Comparison of ENCODE assay signal across 8 mouse cellular contexts in genomic region chr12:111038231-111038975, GRCm38 (mm10). TPM values are rescaled to one million over a fixed set of nuclear protein-coding genes. Genes with fewer than 3 reads are reported as not detected.
DNase-seq lines count a peak whose midpoint lies in the region; ATAC-seq and TF ChIP-seq lines count a peak whose summit lies in the region.

No protein-coding gene starts in this region.

- no peaks in the 10 kb centered on the region for H3K27me3 ChIP-seq in kidney, adult 2 months (replicated peaks; ENCODE audit: control insufficient read depth, insufficient read depth, low read length)
- no peaks in the 10 kb centered on the region for H3K27me3 ChIP-seq in liver, embryonic 12.5 days (replicated peaks)
- no peaks in the 10 kb centered on the region for H3K27me3 ChIP-seq in stomach, embryonic 14.5 days (ENCODE audit: control insufficient read depth, insufficient read depth, low read length)

- no peaks in the 10 kb centered on the region for H3K9me3 ChIP-seq in liver, embryonic 12.5 days (replicated peaks)
- no peaks in the 10 kb centered on the region for H3K9me3 ChIP-seq in stomach, embryonic 14.5 days (ENCODE audit: control insufficient read depth, low read depth, low read length)

- TF ChIP-seq POLR2A in kidney, adult 2 months (IDR thresholded peaks at IDR 0.05; ENCODE audit: low read depth, low read length), result no peak

- H3K4me3 ChIP-seq in kidney, adult 2 months (ENCODE audit: insufficient read depth, low read depth, low read length), result peak overlapping the region; percentile 72
- H3K4me3 ChIP-seq in liver, embryonic 12.5 days, result peak overlapping the region; percentile 100
- peak overlapping the region; percentile 87 for H3K4me3 ChIP-seq in stomach, embryonic 14.5 days (ENCODE audit: low read depth, low read length)

- peak; percentile 19 for DNase-seq in urinary bladder, postnatal 10 days (ENCODE audit: low spot score)
- no peak for DNase-seq in urinary bladder, adult 2 months (ENCODE audit: low spot score)
- DNase-seq in embryo, embryonic 11.5 days (ENCODE audit: low read depth, low spot score), result peak; percentile 79
- no peak for DNase-seq in kidney, adult 2 months

- peak overlapping the region; percentile 70 for H3K27ac ChIP-seq in kidney, adult 2 months (ENCODE audit: insufficient read depth, low read depth, low read length)
- peak overlapping the region; percentile 99 for H3K27ac ChIP-seq in liver, embryonic 12.5 days
- peak overlapping the region; percentile 99 for H3K27ac ChIP-seq in stomach, embryonic 14.5 days (ENCODE audit: low read length)

- under 1% methylated on average over 54 of the region's 54 CpGs for WGBS in kidney, adult 2 months
- WGBS in liver, embryonic 12.5 days (ENCODE audit: insufficient replicate concordance), result under 1% methylated on average over 54 of the region's 54 CpGs
- WGBS in stomach, embryonic 14.5 days, result under 1% methylated on average over 54 of the region's 54 CpGs

- TF ChIP-seq CTCF in kidney, adult 2 months (conservative IDR thresholded peaks at IDR 0.05; ENCODE audit: insufficient read depth, insufficient read length, low read depth, low read length), result no peak

- peak overlapping the region; percentile 99 for H3K4me2 ChIP-seq in liver, embryonic 12.5 days
- H3K4me2 ChIP-seq in stomach, embryonic 14.5 days (replicated peaks; ENCODE audit: low read depth, low read length), result peak overlapping the region; percentile 87

- no peaks in the 10 kb centered on the region for H3K36me3 ChIP-seq in kidney, adult 2 months (ENCODE audit: control insufficient read depth, insufficient read depth, low read length)
- peaks cover 20% of the 10 kb centered on the region for H3K36me3 ChIP-seq in liver, embryonic 12.5 days
- H3K36me3 ChIP-seq in stomach, embryonic 14.5 days (ENCODE audit: control insufficient read depth, insufficient read depth, low read length), result no peaks in the 10 kb centered on the region

- peak overlapping the region; percentile 94 for H3K9ac ChIP-seq in liver, embryonic 12.5 days
- peak overlapping the region; percentile 77 for H3K9ac ChIP-seq in stomach, embryonic 14.5 days (replicated peaks; ENCODE audit: low read depth, low read length)

- peaks cover 3% of the 10 kb centered on the region; the same call in 1 of the 2 replicates for H3K4me1 ChIP-seq in kidney, adult 2 months (ENCODE audit: control insufficient read depth, insufficient read depth, low read length)
- H3K4me1 ChIP-seq in liver, embryonic 12.5 days, result peaks cover 78% of the 10 kb centered on the region
- peaks cover 14% of the 10 kb centered on the region; the same call in 1 of the 2 replicates for H3K4me1 ChIP-seq in stomach, embryonic 14.5 days (ENCODE audit: control insufficient read depth, insufficient read depth, low read length)

- peak; percentile 11 for ATAC-seq in granulocyte monocyte progenitor cell, adult 5-6 weeks (replicated peaks; ENCODE audit: poor library complexity, severe bottlenecking)
- ATAC-seq in liver, embryonic 12.5 days, result peak; percentile 48
- peak; percentile 1; the same call in 1 of the 2 replicates for ATAC-seq in monocyte, adult 5-6 weeks (replicated peaks; ENCODE audit: insufficient number of reproducible peaks, low FRiP score, low TSS enrichment, poor library complexity, severe bottlenecking)
- peak; percentile 43 for ATAC-seq in stomach, embryonic 14.5 days (ENCODE audit: insufficient number of reproducible peaks, insufficient read depth, low FRiP score, low read depth)

RNA-seq across cellular contexts. Expression of gene Rcor1, which starts 0.7 kb away (rescaled TPM):
- 12.6 and 16.6 TPM in 2 replicates for polyA plus RNA-seq in urinary bladder, adult 2 months (2012; rRNA removed)
- 36.3 and 44.3 TPM in 2 replicates for total RNA-seq in granulocyte monocyte progenitor cell, adult 5-6 weeks (2014; fragmentation: Nextera tagmentation)
- total RNA-seq in granulocyte monocyte progenitor cell, adult 5-6 weeks (2017), result 29.1 and 31.7 TPM in 2 replicates
- polyA plus RNA-seq in kidney, adult 2 months (2012; rRNA removed), result 9.7 and 11.5 TPM in 2 replicates
- polyA plus RNA-seq in liver, embryonic 12.5 days (2016; fragmentation: Nextera tagmentation; extraction: Ambion mirVana), result 8.5 and 10.4 TPM in 2 replicates
- total RNA-seq in monocyte, adult 5-6 weeks (2017), result 12.4 to 20.5 TPM (median 14.2 TPM) in 3 replicates
- polyA plus RNA-seq in stomach, embryonic 14.5 days (2014; fragmentation: Nextera tagmentation; extraction: Ambion mirVana), result 17.6 and 19.2 TPM in 2 replicates

RNA-seq across cellular contexts. Expression of gene Ankrd9, which starts 59.6 kb away (rescaled TPM):
- 25.1 and 28.9 TPM in 2 replicates for polyA plus RNA-seq in urinary bladder, adult 2 months (2012; rRNA removed)
- 0.17 and 2.4 TPM in 2 replicates for total RNA-seq in granulocyte monocyte progenitor cell, adult 5-6 weeks (2014; fragmentation: Nextera tagmentation)
- 1.7 and 7.3 TPM in 2 replicates for total RNA-seq in granulocyte monocyte progenitor cell, adult 5-6 weeks (2017)
- polyA plus RNA-seq in kidney, adult 2 months (2012; rRNA removed), result 23.9 and 28.0 TPM in 2 replicates
- polyA plus RNA-seq in liver, embryonic 12.5 days (2016; fragmentation: Nextera tagmentation; extraction: Ambion mirVana), result 62.2 TPM in 2 replicates
- total RNA-seq in monocyte, adult 5-6 weeks (2017), result 3.8 to 5.8 TPM (median 5.5 TPM) in 3 replicates
- polyA plus RNA-seq in stomach, embryonic 14.5 days (2014; fragmentation: Nextera tagmentation; extraction: Ambion mirVana), result 10.3 and 10.4 TPM in 2 replicates

Comparison
In these comparisons a context has a peak if more than half of its experiments do, and no peak if none do; other contexts are left out.
1. DNase-seq: peak in urinary bladder, postnatal 10 days (single experiment) and embryo, embryonic 11.5 days (single experiment); none in urinary bladder, adult 2 months (single experiment) and kidney, adult 2 months (single experiment).
2. Peak in every context shown above with its lines, with median percentiles within 50 percentile points of each other: ATAC-seq, H3K27ac ChIP-seq and H3K4me3 ChIP-seq.